Mouse (Mus musculus): ENCODE data around the gene Dct.

DNA sequence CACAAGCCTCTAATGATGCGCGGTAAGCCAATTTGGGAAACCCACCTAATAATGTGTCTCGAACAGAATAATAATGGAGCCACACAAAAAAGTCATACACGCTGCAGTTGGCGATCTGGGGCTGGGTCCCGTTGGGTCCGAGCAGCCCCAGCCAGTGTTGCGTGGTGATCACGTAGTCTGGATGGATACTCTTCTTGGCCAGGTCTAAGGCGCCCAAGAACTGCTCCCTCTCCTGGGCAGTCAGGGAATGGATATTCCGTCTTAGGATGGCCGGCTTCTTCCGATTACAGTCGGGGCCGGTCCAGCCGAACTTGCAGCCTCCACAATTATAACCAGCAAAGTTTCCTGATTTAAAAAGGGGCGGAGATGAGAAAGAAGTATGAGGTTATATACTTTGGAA, 9.1 kb downstream of the Dct start:
- TF ChIP-seq CTCF (conservative IDR thresholded peaks at IDR 0.05; ENCODE audit: low read length): peak; percentile 42
- TF ChIP-seq POU5F1 (IDR thresholded peaks at IDR 0.05; ENCODE audit: borderline replicate concordance, low read length): no peak

All from E14TG2a.4 (cell line).